Mouse (Mus musculus) MEL (cell line): Measurements from ENCODE around the gene Ptprk.

Experiments used
- CTCF ChIP-seq, 3 experiments: IDR thresholded peaks in 2 of 3; conservative IDR thresholded peaks in 1 of 3; 2 replicates each; pipeline ENCODE4 v1.5.1; 2011 to 2012; ENCODE audit warnings: low read length in 3 of 3, low read depth in 2 of 3, mild to moderate bottlenecking in 2 of 3, improper control_type of control experiment in 1 of 3, inconsistent platforms in 1 of 3, mixed read lengths in 1 of 3, moderate library complexity in 1 of 3; ENCODE audit not compliant: control insufficient read depth in 1 of 3, insufficient read depth in 1 of 3, poor library complexity in 1 of 3, severe bottlenecking in 1 of 3
- ETS1 ChIP-seq: IDR thresholded peaks from 2 replicates; pipeline ENCODE4 v1.6.1; 2012; ENCODE audit warnings: low read depth, mild to moderate bottlenecking, inconsistent platforms, low read length, improper control_type of control experiment, moderate library complexity
- GATA1 ChIP-seq: IDR thresholded peaks from 2 replicates; pipeline ENCODE4 v1.6.1; 2011; ENCODE audit warnings: low read depth, low read length, improper control_type of control experiment
- HCFC1 ChIP-seq: IDR thresholded peaks from 2 replicates; pipeline ENCODE4 v1.6.1; 2012; ENCODE audit warnings: low read depth, mild to moderate bottlenecking, inconsistent platforms, low read length, improper control_type of control experiment, moderate library complexity
- MAFK ChIP-seq: IDR thresholded peaks from 2 replicates; pipeline ENCODE4 v1.6.1; 2011; ENCODE audit warnings: low read depth, mild to moderate bottlenecking, low read length, improper control_type of control experiment, borderline replicate concordance
- MAX ChIP-seq: IDR thresholded peaks from 2 replicates; pipeline ENCODE4 v1.6.1; 2011; ENCODE audit warnings: low read length, improper control_type of control experiment
- POLR2A ChIP-seq, 2 experiments: IDR thresholded peaks; 2 replicates each; pipeline ENCODE4 v1.6.1; 2011 to 2012; ENCODE audit warnings: low read length in 2 of 2, mild to moderate bottlenecking in 2 of 2, control low read depth in 1 of 2, improper control_type of control experiment in 1 of 2, low read depth in 1 of 2, moderate library complexity in 1 of 2; ENCODE audit not compliant: control insufficient read depth in 1 of 2, insufficient read depth in 1 of 2, poor library complexity in 1 of 2
- SIN3A ChIP-seq: IDR thresholded peaks from 2 replicates; pipeline ENCODE4 v1.6.1; 2012; ENCODE audit warnings: low read length, improper control_type of control experiment, inconsistent platforms
- TBP ChIP-seq: IDR thresholded peaks from 2 replicates; pipeline ENCODE4 v1.8.0; 2011; ENCODE audit warnings: low read depth, low read length, improper control_type of control experiment

DNA sequence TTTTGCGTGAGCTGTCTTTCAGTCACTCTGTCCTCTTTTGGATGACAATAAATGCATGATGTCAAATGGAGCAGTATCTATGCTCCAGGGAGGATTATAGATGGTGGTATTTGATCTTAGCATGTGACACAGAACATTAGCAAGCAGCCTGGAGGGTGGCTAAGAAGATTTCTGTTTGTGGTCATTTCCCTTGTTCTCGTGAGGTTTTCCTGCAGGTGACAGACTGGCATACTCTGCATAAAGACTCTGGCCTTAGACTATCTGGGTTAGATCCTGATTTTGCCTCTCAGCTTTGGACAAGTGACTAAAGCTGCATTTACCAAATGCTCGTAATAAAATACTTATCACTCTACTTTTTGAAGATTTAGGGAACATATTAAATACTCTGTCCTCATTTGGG, 423.9 kb downstream of the Ptprk start:
- no peak for TF ChIP-seq CTCF (IDR thresholded peaks at IDR 0.05 in 2 of 3, conservative IDR thresholded peaks at IDR 0.05 in 1 of 3; ENCODE audit: control insufficient read depth in 1 of 3, insufficient read depth in 1 of 3, low read depth in 2 of 3, low read length in 3 of 3, poor library complexity in 1 of 3, severe bottlenecking in 1 of 3)
- TF ChIP-seq MAFK = no peak
- no peak for TF ChIP-seq TBP
- TF ChIP-seq MAX = no peak
- TF ChIP-seq POLR2A (IDR thresholded peaks at IDR 0.05; ENCODE audit: control insufficient read depth in 1 of 2, insufficient read depth in 1 of 2, low read depth in 1 of 2, low read length in 2 of 2, poor library complexity in 1 of 2) = no peak
- no peak for TF ChIP-seq GATA1
- no peak for TF ChIP-seq ETS1
- no peak for TF ChIP-seq SIN3A
- no peak for TF ChIP-seq HCFC1
